Mouse (Mus musculus) heart, adult 2 months (tissue): ENCODE data around the gene Sncb.

Experiments
- CTCF ChIP-seq: fragments of 200-600 bp; IDR thresholded peaks from 2 replicates; pipeline ENCODE4 v1.8.1; 2022; ENCODE audit warnings: antibody characterized with exemption, mild to moderate bottlenecking, moderate library complexity
- EP300 ChIP-seq: fragments of 200-500 bp; IDR thresholded peaks from 2 replicates; pipeline ENCODE4 v1.6.1; 2011; ENCODE audit warnings: low read depth, low read length, control low read depth; ENCODE audit not compliant: insufficient read depth
- POLR2A ChIP-seq: fragments of 200-500 bp; IDR thresholded peaks from 2 replicates; pipeline ENCODE4 v1.6.1; 2011; ENCODE audit warnings: mild to moderate bottlenecking, low read depth, low read length, control low read depth; ENCODE audit not compliant: insufficient read depth

GRCm38 (mm10) chr13:54800206-54800605 lies 33.8 kb upstream of the Sncb start:
- TF ChIP-seq CTCF (no peak), POLR2A (no peak), EP300 (no peak)
